In genomic region chr16:18621362-18622001, GRCm38 (mm10) we compare ENCODE assay signal across 7 mouse cellular contexts. TPM values are rescaled to one million over a fixed set of nuclear protein-coding genes. Genes with fewer than 3 reads are reported as not detected.
A peak's percentile ranks its signal among the peaks of the same experiment; 100 is the strongest.
DNase-seq lines count a peak whose midpoint lies in the region; ATAC-seq lines count a peak whose summit lies in the region.

No protein-coding gene starts in this region.

- peaks cover 100% of the 10 kb centered on the region for H3K27me3 ChIP-seq in forebrain, embryonic 10.5 days (ENCODE audit: poor library complexity, severe bottlenecking)
- peaks cover 71% of the 10 kb centered on the region for H3K27me3 ChIP-seq in intestine, embryonic 16.5 days (replicated peaks; ENCODE audit: control insufficient read depth, insufficient read depth, low read length)
- H3K27me3 ChIP-seq in midbrain, embryonic 16.5 days (ENCODE audit: control insufficient read depth, insufficient read depth, low read depth, low read length): peaks cover 63% of the 10 kb centered on the region

- peak overlapping the region; percentile 93 for H3K4me2 ChIP-seq in intestine, embryonic 16.5 days (ENCODE audit: low read depth, low read length)
- H3K4me2 ChIP-seq in midbrain, embryonic 16.5 days (ENCODE audit: low read length): peak overlapping the region; percentile 63

- peak overlapping the region; percentile 55 for H3K4me3 ChIP-seq in forebrain, embryonic 10.5 days
- H3K4me3 ChIP-seq in intestine, embryonic 16.5 days (ENCODE audit: low read length): peak overlapping the region; percentile 56
- peak overlapping the region; percentile 35 for H3K4me3 ChIP-seq in midbrain, embryonic 16.5 days (ENCODE audit: low read depth, low read length)

- DNase-seq in right cerebral cortex, adult 2 months (ENCODE audit: low spot score in 2 of 2): peak; percentile 51 to 59
- DNase-seq in right cerebral cortex, postnatal 36 days (ENCODE audit: low spot score in 2 of 2): no peak
- DNase-seq in forebrain, embryonic 10.5 days (ENCODE audit: extremely low spot score, low spot score): peak; percentile 46
- no peak for DNase-seq in c-Kit-positive CD71-positive TER-119-positive erythroid progenitor cells, embryonic 14.5 days (ENCODE audit: low spot score)
- no peak for DNase-seq in gastrocnemius, postnatal 4 days (ENCODE audit: low spot score in 2 of 2)

- H3K4me1 ChIP-seq in forebrain, embryonic 10.5 days: peaks cover 45% of the 10 kb centered on the region
- peaks cover 26% of the 10 kb centered on the region for H3K4me1 ChIP-seq in intestine, embryonic 16.5 days (ENCODE audit: control insufficient read depth, insufficient read depth, low read length)
- peaks cover 18% of the 10 kb centered on the region for H3K4me1 ChIP-seq in midbrain, embryonic 16.5 days (ENCODE audit: control insufficient read depth, insufficient read depth, low read length)

- 2% methylated on average over 38 of the region's 38 CpGs for WGBS in forebrain, embryonic 10.5 days
- 15% methylated on average over 38 of the region's 38 CpGs for WGBS in intestine, embryonic 16.5 days
- WGBS in midbrain, embryonic 16.5 days: 11% methylated on average over 38 of the region's 38 CpGs

- peak overlapping the region; percentile 10; the same call in 1 of the 2 replicates for H3K9ac ChIP-seq in intestine, embryonic 16.5 days (ENCODE audit: low read depth, low read length)
- peak overlapping the region; percentile 38; the same call in 1 of the 2 replicates for H3K9ac ChIP-seq in midbrain, embryonic 16.5 days (ENCODE audit: low read depth, low read length)

- no peak for ATAC-seq in intestine, embryonic 16.5 days
- no peak for ATAC-seq in midbrain, embryonic 16.5 days

- no peak overlapping the region for H3K27ac ChIP-seq in forebrain, embryonic 10.5 days
- H3K27ac ChIP-seq in intestine, embryonic 16.5 days (ENCODE audit: low read length): no peak overlapping the region
- no peak overlapping the region for H3K27ac ChIP-seq in midbrain, embryonic 16.5 days (ENCODE audit: low read length)

- peaks cover 31% of the 10 kb centered on the region for H3K36me3 ChIP-seq in forebrain, embryonic 10.5 days (replicated peaks)
- H3K36me3 ChIP-seq in intestine, embryonic 16.5 days (ENCODE audit: control insufficient read depth, insufficient read depth, low read length): peaks cover 6% of the 10 kb centered on the region; the same call in 1 of the 2 replicates
- peaks cover 45% of the 10 kb centered on the region for H3K36me3 ChIP-seq in midbrain, embryonic 16.5 days (ENCODE audit: control insufficient read depth, insufficient read depth, low read length)

- H3K9me3 ChIP-seq in forebrain, embryonic 10.5 days: no peaks in the 10 kb centered on the region
- H3K9me3 ChIP-seq in intestine, embryonic 16.5 days (ENCODE audit: control insufficient read depth, low read length): no peaks in the 10 kb centered on the region
- no peaks in the 10 kb centered on the region for H3K9me3 ChIP-seq in midbrain, embryonic 16.5 days (replicated peaks; ENCODE audit: control insufficient read depth, low read length, poor library complexity, severe bottlenecking)

RNA-seq across cellular contexts. Expression of gene Gp1bb, which starts 0.7 kb away (rescaled TPM):
- polyA plus RNA-seq in forebrain, embryonic 10.5 days (2016; fragmentation: Nextera tagmentation; extraction: Ambion mirVana): 3.0 and 3.2 TPM in 2 replicates
- polyA plus RNA-seq in intestine, embryonic 16.5 days (2015; fragmentation: Nextera tagmentation; extraction: Ambion mirVana): 1.6 TPM in 2 replicates
- 9.4 and 9.8 TPM in 2 replicates for polyA plus RNA-seq in midbrain, embryonic 16.5 days (2015; fragmentation: Nextera tagmentation; extraction: Ambion mirVana)
- total RNA-seq in gastrocnemius, postnatal 4 days (2021): under 1 TPM in 1 of 2 experiments, not detected in 1; 0.27 TPM

RNA-seq across cellular contexts. Expression of gene Gm49601, which starts 4.7 kb away (rescaled TPM):
- polyA plus RNA-seq in forebrain, embryonic 10.5 days (2016; fragmentation: Nextera tagmentation; extraction: Ambion mirVana): 2.3 and 2.4 TPM in 2 replicates
- 4.1 and 4.5 TPM in 2 replicates for polyA plus RNA-seq in intestine, embryonic 16.5 days (2015; fragmentation: Nextera tagmentation; extraction: Ambion mirVana)
- polyA plus RNA-seq in midbrain, embryonic 16.5 days (2015; fragmentation: Nextera tagmentation; extraction: Ambion mirVana): 23.3 and 24.6 TPM in 2 replicates
- total RNA-seq in gastrocnemius, postnatal 4 days (2021): 1 to 10 TPM; 2.2 to 3.6 TPM

RNA-seq across cellular contexts. Expression of gene Sept5, which starts 8.3 kb away (rescaled TPM):
- 21.0 and 21.5 TPM in 2 replicates for polyA plus RNA-seq in forebrain, embryonic 10.5 days (2016; fragmentation: Nextera tagmentation; extraction: Ambion mirVana)
- polyA plus RNA-seq in intestine, embryonic 16.5 days (2015; fragmentation: Nextera tagmentation; extraction: Ambion mirVana): 52.2 and 52.5 TPM in 2 replicates
- polyA plus RNA-seq in midbrain, embryonic 16.5 days (2015; fragmentation: Nextera tagmentation; extraction: Ambion mirVana): 240 and 262 TPM in 2 replicates
- 10 to 100 TPM; 11.3 to 12.9 TPM for total RNA-seq in gastrocnemius, postnatal 4 days (2021)

RNA-seq across cellular contexts. Expression of gene Tbx1, which starts 31.0 kb away (rescaled TPM):
- 0.95 and 1.1 TPM in 2 replicates for polyA plus RNA-seq in forebrain, embryonic 10.5 days (2016; fragmentation: Nextera tagmentation; extraction: Ambion mirVana)
- polyA plus RNA-seq in intestine, embryonic 16.5 days (2015; fragmentation: Nextera tagmentation; extraction: Ambion mirVana): 0.09 and 0.55 TPM in 2 replicates
- polyA plus RNA-seq in midbrain, embryonic 16.5 days (2015; fragmentation: Nextera tagmentation; extraction: Ambion mirVana): 0.33 and 0.66 TPM in 2 replicates
- 10 to 100 TPM in 1 of 2 experiments, 1 to 10 TPM in 1; 3.9 to 10.8 TPM for total RNA-seq in gastrocnemius, postnatal 4 days (2021)

Comparison
In these comparisons a context has a peak if more than half of its experiments do, and no peak if none do; other contexts are left out.
1. DNase-seq: peak in right cerebral cortex, adult 2 months (2 of 2) and forebrain, embryonic 10.5 days (single experiment); none in right cerebral cortex, postnatal 36 days (0 of 2), c-Kit-positive CD71-positive TER-119-positive erythroid progenitor cells, embryonic 14.5 days (single experiment) and gastrocnemius, postnatal 4 days (0 of 2).
2. Peak in every context shown above with its lines, with median percentiles within 50 percentile points of each other: H3K4me3 ChIP-seq.